In genomic region chr13:55756789-55757188, GRCm38 (mm10) we compare ENCODE assay signal across 10 mouse cellular contexts. TPM values are rescaled to one million over a fixed set of nuclear protein-coding genes. Genes with fewer than 3 reads are reported as not detected.
A peak's percentile ranks its signal among the peaks of the same experiment; 100 is the strongest.
DNase-seq lines count a peak whose midpoint lies in the region; ATAC-seq and TF ChIP-seq lines count a peak whose summit lies in the region.
"Had no signal": no experiment of that assay in that cellular context is flagged by ENCODE, and none has a peak within 500 bp of the region (broad histone marks: within the 10 kb centered on the region; RNA-seq: fewer than 3 reads in every experiment).

No protein-coding gene starts in this region.

- H3K4me1 ChIP-seq in hindbrain, embryonic 10.5 days (replicated peaks), result peaks cover 17% of the 10 kb centered on the region
- H3K4me1 ChIP-seq in hindbrain, embryonic 12.5 days, result peaks cover 15% of the 10 kb centered on the region; the same call in 1 of the 2 replicates
- H3K4me1 ChIP-seq in embryonic facial prominence, embryonic 10.5 days, result peaks cover 47% of the 10 kb centered on the region
- peaks cover 23% of the 10 kb centered on the region for H3K4me1 ChIP-seq in limb, embryonic 14.5 days (ENCODE audit: control insufficient read depth, insufficient read depth, low read length)

- 47% methylated on average over 8 of the region's 8 CpGs for WGBS in hindbrain, embryonic 10.5 days
- 52% methylated on average over 8 of the region's 8 CpGs for WGBS in hindbrain, embryonic 12.5 days
- 37% methylated on average over 8 of the region's 8 CpGs for WGBS in embryonic facial prominence, embryonic 10.5 days
- WGBS in limb, embryonic 14.5 days, result 13% methylated on average over 8 of the region's 8 CpGs

- peak overlapping the region; percentile 36 for H3K27ac ChIP-seq in hindbrain, embryonic 10.5 days
- H3K27ac ChIP-seq in hindbrain, embryonic 12.5 days, result no peak overlapping the region
- peak overlapping the region; percentile 63 for H3K27ac ChIP-seq in embryonic facial prominence, embryonic 10.5 days (replicated peaks)
- H3K27ac ChIP-seq in limb, embryonic 14.5 days (replicated peaks; ENCODE audit: low read depth, low read length), result peak overlapping the region; percentile 50; the same call in 1 of the 2 replicates

- H3K36me3 ChIP-seq in hindbrain, embryonic 10.5 days, result no peaks in the 10 kb centered on the region
- no peaks in the 10 kb centered on the region for H3K36me3 ChIP-seq in hindbrain, embryonic 12.5 days
- H3K36me3 ChIP-seq in embryonic facial prominence, embryonic 10.5 days (replicated peaks), result no peaks in the 10 kb centered on the region
- no peaks in the 10 kb centered on the region for H3K36me3 ChIP-seq in limb, embryonic 14.5 days (ENCODE audit: control insufficient read depth, insufficient read depth, low read length)

- no peak for ATAC-seq in hindbrain, embryonic 12.5 days (ENCODE audit: low FRiP score)
- ATAC-seq in limb, embryonic 14.5 days (ENCODE audit: low FRiP score, low read depth), result peak; percentile 49; the same call in 1 of the 2 replicates

- H3K9me3 ChIP-seq in hindbrain, embryonic 10.5 days, result no peaks in the 10 kb centered on the region
- H3K9me3 ChIP-seq in hindbrain, embryonic 12.5 days (replicated peaks), result no peaks in the 10 kb centered on the region
- H3K9me3 ChIP-seq in embryonic facial prominence, embryonic 10.5 days, result no peaks in the 10 kb centered on the region
- H3K9me3 ChIP-seq in limb, embryonic 14.5 days (ENCODE audit: control insufficient read depth, low read length), result no peaks in the 10 kb centered on the region
- H3K9me3 ChIP-seq: G1E had no signal

- H3K9ac ChIP-seq in hindbrain, embryonic 12.5 days, result no peak overlapping the region
- H3K9ac ChIP-seq in limb, embryonic 14.5 days (ENCODE audit: low read depth, low read length, severe bottlenecking), result peak overlapping the region; percentile 42; the same call in 1 of the 2 replicates

- no peak for DNase-seq in hindbrain, embryonic 10.5 days (ENCODE audit: low spot score)
- DNase-seq in ES-CJ7 (ENCODE audit: low read depth, low spot score), result peak; percentile 45
- DNase-seq in embryonic facial prominence, embryonic 10.5 days (ENCODE audit: low spot score), result peak; percentile 45
- DNase-seq in limb, embryonic 14.5 days (ENCODE audit: low spot score), result no peak
- no peak for DNase-seq in spleen, postnatal 10 days (ENCODE audit: low spot score in 2 of 2)
- DNase-seq in right cerebral cortex, postnatal 36 days (ENCODE audit: low spot score in 2 of 2), result no peak
- no peak for DNase-seq in cerebellum, adult 18-20 months
- DNase-seq: right cerebral cortex, postnatal 25 days had no signal

- H3K4me2 ChIP-seq in hindbrain, embryonic 12.5 days (replicated peaks), result no peak overlapping the region
- peak overlapping the region; percentile 27 for H3K4me2 ChIP-seq in limb, embryonic 14.5 days (replicated peaks; ENCODE audit: low read depth, low read length, severe bottlenecking)

- no peak overlapping the region for H3K4me3 ChIP-seq in hindbrain, embryonic 10.5 days
- no peak overlapping the region for H3K4me3 ChIP-seq in hindbrain, embryonic 12.5 days
- peak overlapping the region; percentile 20; the same call in 1 of the 2 replicates for H3K4me3 ChIP-seq in embryonic facial prominence, embryonic 10.5 days
- no peak overlapping the region; the same call in 1 of the 2 replicates for H3K4me3 ChIP-seq in limb, embryonic 14.5 days (replicated peaks; ENCODE audit: low read length)

- no peaks in the 10 kb centered on the region for H3K27me3 ChIP-seq in hindbrain, embryonic 10.5 days (ENCODE audit: insufficient read depth, poor library complexity, severe bottlenecking)
- H3K27me3 ChIP-seq in hindbrain, embryonic 12.5 days, result no peaks in the 10 kb centered on the region; the same call in 1 of the 2 replicates
- no peaks in the 10 kb centered on the region for H3K27me3 ChIP-seq in embryonic facial prominence, embryonic 10.5 days (replicated peaks; ENCODE audit: low read depth, poor library complexity, severe bottlenecking)
- H3K27me3 ChIP-seq in limb, embryonic 14.5 days (ENCODE audit: control insufficient read depth, insufficient read depth, low read length), result no peaks in the 10 kb centered on the region

- TF ChIP-seq POLR2A in limb, embryonic 14.5 days (IDR thresholded peaks at IDR 0.05; ENCODE audit: borderline replicate concordance, extremely low read depth, insufficient read depth, insufficient read length), result no peak

RNA-seq across cellular contexts. Expression of gene Catsper3, which starts 27.6 kb away (rescaled TPM):
- not detected in 2 replicates for polyA plus RNA-seq in hindbrain, embryonic 10.5 days (2016; fragmentation: Nextera tagmentation; extraction: Ambion mirVana)
- polyA plus RNA-seq in hindbrain, embryonic 12.5 days (2016; fragmentation: Nextera tagmentation; extraction: Ambion mirVana), result not detected in 2 replicates
- not detected in 2 replicates for polyA plus RNA-seq in embryonic facial prominence, embryonic 10.5 days (2016; fragmentation: Nextera tagmentation; extraction: Ambion mirVana)
- polyA plus RNA-seq in limb, embryonic 14.5 days (2012; rRNA removed), result 0.18 TPM in 2 replicates
- 0.15 TPM in 1 of 2 replicates, not detected in the other for polyA plus RNA-seq in limb, embryonic 14.5 days (2014; fragmentation: Nextera tagmentation; extraction: Ambion mirVana)
- polyA plus RNA-seq: G1E had no signal

RNA-seq across cellular contexts. Expression of gene Pcbd2, which starts 29.6 kb away (rescaled TPM):
- 30.4 and 34.3 TPM in 2 replicates for polyA plus RNA-seq in hindbrain, embryonic 10.5 days (2016; fragmentation: Nextera tagmentation; extraction: Ambion mirVana)
- 32.1 and 34.1 TPM in 2 replicates for polyA plus RNA-seq in hindbrain, embryonic 12.5 days (2016; fragmentation: Nextera tagmentation; extraction: Ambion mirVana)
- 36.3 and 43.7 TPM in 2 replicates for polyA plus RNA-seq in embryonic facial prominence, embryonic 10.5 days (2016; fragmentation: Nextera tagmentation; extraction: Ambion mirVana)
- 24.3 and 41.7 TPM in 2 replicates for polyA plus RNA-seq in limb, embryonic 14.5 days (2012; rRNA removed)
- 40.9 and 46.2 TPM in 2 replicates for polyA plus RNA-seq in limb, embryonic 14.5 days (2014; fragmentation: Nextera tagmentation; extraction: Ambion mirVana)

RNA-seq across cellular contexts. Expression of gene Txndc15, which starts 42.3 kb away (rescaled TPM):
- 75.1 and 84.9 TPM in 2 replicates for polyA plus RNA-seq in hindbrain, embryonic 10.5 days (2016; fragmentation: Nextera tagmentation; extraction: Ambion mirVana)
- 105 and 110 TPM in 2 replicates for polyA plus RNA-seq in hindbrain, embryonic 12.5 days (2016; fragmentation: Nextera tagmentation; extraction: Ambion mirVana)
- polyA plus RNA-seq in embryonic facial prominence, embryonic 10.5 days (2016; fragmentation: Nextera tagmentation; extraction: Ambion mirVana), result 65.1 and 68.0 TPM in 2 replicates
- 61.8 and 64.4 TPM in 2 replicates for polyA plus RNA-seq in limb, embryonic 14.5 days (2012; rRNA removed)
- polyA plus RNA-seq in limb, embryonic 14.5 days (2014; fragmentation: Nextera tagmentation; extraction: Ambion mirVana), result 104 and 109 TPM in 2 replicates

Comparison
In these comparisons a context has a peak if more than half of its experiments do, and no peak if none do; other contexts are left out.
1. DNase-seq: peak in ES-CJ7 (single experiment) and embryonic facial prominence, embryonic 10.5 days (single experiment); none in hindbrain, embryonic 10.5 days (single experiment), limb, embryonic 14.5 days (single experiment), spleen, postnatal 10 days (0 of 2), right cerebral cortex, postnatal 36 days (0 of 2) and cerebellum, adult 18-20 months (0 of 2).